Mouse (Mus musculus) liver, adult 2 months (tissue): Measurements from ENCODE around the gene Fsip1. TPM values are rescaled to one million over a fixed set of nuclear protein-coding genes. Genes with fewer than 3 reads are reported as not detected.

Source experiments
- DNase-seq: peaks from one replicate; pipeline ENCODE4 v3.0.0-alpha.2; 2011; ENCODE audit warnings: low read depth, low spot score; ENCODE audit errors: extremely low read depth
- H3K27ac ChIP-seq: fragments of 200-500 bp; replicated peaks from 2 replicates; pipeline ENCODE4 v1.5.1; 2012; ENCODE audit warnings: low read depth, mild to moderate bottlenecking, control low read depth, inconsistent platforms, low read length; ENCODE audit not compliant: insufficient read depth
- H3K27me3 ChIP-seq: fragments of 200-500 bp; 2 replicates; pipeline ENCODE4 v1.6.1; 2012; ENCODE audit warnings: mild to moderate bottlenecking, moderate library complexity, low read length, inconsistent platforms; ENCODE audit not compliant: control insufficient read depth, insufficient read depth
- H3K36me3 ChIP-seq: fragments of 200-500 bp; 2 replicates; pipeline ENCODE4 v1.6.1; 2012; ENCODE audit warnings: low read length, inconsistent platforms; ENCODE audit not compliant: control insufficient read depth, insufficient read depth
- H3K4me1 ChIP-seq: fragments of 200-500 bp; 2 replicates; pipeline ENCODE4 v1.6.1; 2011; ENCODE audit warnings: low read length; ENCODE audit not compliant: control insufficient read depth, insufficient read depth
- H3K4me3 ChIP-seq: fragments of 200-500 bp; 2 replicates; pipeline ENCODE4 v1.5.1; 2011; ENCODE audit warnings: low read depth, mild to moderate bottlenecking, control low read depth, low read length, moderate library complexity; ENCODE audit not compliant: insufficient read depth
- H3K79me2 ChIP-seq: fragments of 200-500 bp; 2 replicates; pipeline ENCODE4 v1.6.1; 2012; ENCODE audit warnings: inconsistent platforms, mild to moderate bottlenecking, low read length, moderate library complexity; ENCODE audit not compliant: control insufficient read depth, insufficient read depth
- H3K9ac ChIP-seq: fragments of 200-500 bp; 2 replicates; pipeline ENCODE4 v1.6.1; 2012; ENCODE audit warnings: low read depth, mild to moderate bottlenecking, control low read depth, inconsistent platforms, low read length
- CTCF ChIP-seq: fragments of 200-500 bp; IDR thresholded peaks from 2 replicates; pipeline ENCODE4 v1.5.1; 2011; ENCODE audit warnings: low read depth, low read length, control low read depth
- POLR2A ChIP-seq: fragments of 200-500 bp; IDR thresholded peaks from 2 replicates; pipeline ENCODE4 v1.6.1; 2011; ENCODE audit warnings: low read length, control low read depth; ENCODE audit not compliant: insufficient read depth; ENCODE audit errors: extremely low read depth
- WGBS: fragments of 180-500 bp; shearing (Covaris S2); methylation state at CpG from one replicate; pipeline ENCODE4 v1.1.7; 2018; 5-methylcytosine and 5-hydroxymethylcytosine counted together
- polyA plus RNA-seq: library from polyadenylated mRNA; depleted of rRNA; stranded (reverse); fragments of >200 nt; gene quantifications from 2 replicates; pipeline ENCODE4 v1.2.3, GENCODE M21; 2012
- total RNA-seq: library from RNA; depleted of rRNA; stranded (reverse); fragments of >200 nt; gene quantifications from 2 replicates; pipeline ENCODE4 v1.2.3, GENCODE M21; 2014

Gene Fsip1
- total and polyA plus RNA-seq, 2 experiments: 0.05 to 0.09 TPM

GRCm38 (mm10) chr2:118165691-118166090 lies 91.1 kb downstream of the Fsip1 start:
- TF ChIP-seq POLR2A: no peak
- no peak for DNase-seq
- no peaks in the 10 kb centered on the region for H3K36me3 ChIP-seq
- no peaks in the 10 kb centered on the region for H3K79me2 ChIP-seq
- H3K27ac ChIP-seq: no peak overlapping the region
- WGBS: 84% methylated on average over 2 of the region's 2 CpGs
- no peaks in the 10 kb centered on the region for H3K27me3 ChIP-seq
- no peaks in the 10 kb centered on the region for H3K4me1 ChIP-seq
- no peak overlapping the region for H3K4me3 ChIP-seq
- no peak overlapping the region for H3K9ac ChIP-seq

GRCm38 (mm10) chr2:118164137-118164536 lies 92.6 kb downstream of the Fsip1 start:
- DNase-seq: no peak
- Histone ChIP-seq H3K36me3 (no peaks in the 10 kb centered on the region), H3K27ac (no peak overlapping the region), H3K4me1 (no peaks in the 10 kb centered on the region), H3K79me2 (no peaks in the 10 kb centered on the region), H3K4me3 (no peak overlapping the region), H3K27me3 (no peaks in the 10 kb centered on the region), H3K9ac (no peak overlapping the region)
- no peak for TF ChIP-seq CTCF
- no peak for TF ChIP-seq POLR2A
- 88% methylated on average over 6 of the region's 6 CpGs for WGBS

- Histone ChIP-seq H3K27ac (no peak overlapping the region), H3K27me3 (no peaks in the 10 kb centered on the region), H3K9ac (no peak overlapping the region), H3K79me2 (no peaks in the 10 kb centered on the region), H3K4me3 (no peak overlapping the region), H3K4me1 (no peaks in the 10 kb centered on the region), H3K36me3 (no peaks in the 10 kb centered on the region)
- WGBS: 81% methylated on average over 5 of the region's 5 CpGs
- TF ChIP-seq CTCF (no peak), POLR2A (no peak)
- no peak for DNase-seq
These were observed 94.3 kb downstream of the Fsip1 start for GRCm38 (mm10) chr2:118162486-118162885.

- no peak overlapping the region for H3K4me3 ChIP-seq
- no peak for TF ChIP-seq POLR2A
- TF ChIP-seq CTCF: no peak
- H3K4me1 ChIP-seq: no peaks in the 10 kb centered on the region
- 94% methylated on average over 2 of the region's 2 CpGs for WGBS
- no peaks in the 10 kb centered on the region for H3K36me3 ChIP-seq
- no peaks in the 10 kb centered on the region for H3K27me3 ChIP-seq
- no peak overlapping the region for H3K9ac ChIP-seq
- H3K27ac ChIP-seq: no peak overlapping the region
- H3K79me2 ChIP-seq: no peaks in the 10 kb centered on the region
- no peak for DNase-seq
These were observed 95.8 kb downstream of the Fsip1 start for GRCm38 (mm10) chr2:118160991-118161390.

- no peaks in the 10 kb centered on the region for H3K27me3 ChIP-seq
- DNase-seq: no peak
- no peak overlapping the region for H3K4me3 ChIP-seq
- no peak overlapping the region for H3K9ac ChIP-seq
- no peaks in the 10 kb centered on the region for H3K4me1 ChIP-seq
- H3K27ac ChIP-seq: no peak overlapping the region
- H3K36me3 ChIP-seq: no peaks in the 10 kb centered on the region
- TF ChIP-seq POLR2A (no peak), CTCF (no peak)
- 65% methylated on average over 6 of the region's 6 CpGs for WGBS
- no peaks in the 10 kb centered on the region for H3K79me2 ChIP-seq
These were observed 96.2 kb downstream of the Fsip1 start for GRCm38 (mm10) chr2:118160547-118160946.

GRCm38 (mm10) chr2:118159126-118159525 lies 97.6 kb downstream of the Fsip1 start:
- Histone ChIP-seq H3K4me1 (no peaks in the 10 kb centered on the region), H3K36me3 (no peaks in the 10 kb centered on the region), H3K79me2 (no peaks in the 10 kb centered on the region), H3K27ac (no peak overlapping the region), H3K27me3 (no peaks in the 10 kb centered on the region), H3K4me3 (no peak overlapping the region), H3K9ac (no peak overlapping the region)
- 77% methylated on average over 6 of the region's 6 CpGs for WGBS
- DNase-seq: no peak
- TF ChIP-seq POLR2A: no peak
- no peak for TF ChIP-seq CTCF
